Mouse (Mus musculus) lung, embryonic 16.5 days (tissue): Measurements from ENCODE around the gene Znrf1. TPM values are rescaled to one million over a fixed set of nuclear protein-coding genes. Genes with fewer than 3 reads are reported as not detected.

ENCODE experiments used
- ATAC-seq: fragments of 200-750 bp; cut with Nextera tagmentation; 2 replicates; pipeline ENCODE4 v1.8.0; 2017; ENCODE audit warnings: low read depth, mild to moderate bottlenecking, moderate library complexity
- H3K27ac ChIP-seq: fragments of 300-500 bp; sonication (generic); 2 replicates; pipeline ENCODE4 v1.5.1; 2014; ENCODE audit warnings: mild to moderate bottlenecking, control low read depth, low read length
- H3K27me3 ChIP-seq: fragments of 300-500 bp; sonication (generic); 2 replicates; pipeline ENCODE4 v1.6.1; 2014; ENCODE audit warnings: low read depth, low read length, mixed read lengths; ENCODE audit not compliant: control insufficient read depth, insufficient read depth
- H3K36me3 ChIP-seq: fragments of 300-500 bp; sonication (generic); 2 replicates; pipeline ENCODE4 v1.6.1; 2014; ENCODE audit warnings: low read length; ENCODE audit not compliant: control insufficient read depth, insufficient read depth
- H3K4me1 ChIP-seq: fragments of 300-500 bp; sonication (generic); replicated peaks from 2 replicates; pipeline ENCODE4 v1.6.1; 2014; ENCODE audit warnings: low read length, mixed read lengths; ENCODE audit not compliant: control insufficient read depth, insufficient read depth
- H3K4me2 ChIP-seq: fragments of 300-500 bp; sonication (generic); 2 replicates; pipeline ENCODE4 v1.6.1; 2014; ENCODE audit warnings: low read depth, low read length, control low read depth
- H3K4me3 ChIP-seq: fragments of 300-500 bp; sonication (generic); 2 replicates; pipeline ENCODE4 v1.5.1; 2014; ENCODE audit warnings: mild to moderate bottlenecking, low read length, control low read depth
- H3K9ac ChIP-seq: fragments of 300-500 bp; sonication (generic); 2 replicates; pipeline ENCODE4 v1.6.1; 2014; ENCODE audit warnings: low read length, control low read depth
- H3K9me3 ChIP-seq: fragments of 300-500 bp; sonication (generic); 2 replicates; pipeline ENCODE4 v1.6.1; 2016; ENCODE audit warnings: low read length; ENCODE audit not compliant: control insufficient read depth
- WGBS: fragments of 180-500 bp; shearing (Covaris S2); extraction: QIAGEN DNeasy Blood & Tissue Kit; methylation state at CpG from one replicate; pipeline ENCODE4 v1.1.7; 2014; 5-methylcytosine and 5-hydroxymethylcytosine counted together
- polyA plus RNA-seq: library from polyadenylated mRNA; unstranded; fragments of >200 nt; fragmentation: Nextera tagmentation; extraction: Ambion mirVana; gene quantifications from 2 replicates; pipeline ENCODE4 v1.2.1, GENCODE M21; 2015

The Znrf1 gene
- polyA plus RNA-seq, 1 experiment from 2014 or later: 18.3 TPM

- Histone ChIP-seq H3K4me1 (no peaks in the 10 kb centered on the region), H3K27ac (no peak overlapping the region), H3K4me2 (no peak overlapping the region), H3K9me3 (no peaks in the 10 kb centered on the region), H3K27me3 (no peaks in the 10 kb centered on the region), H3K36me3 (no peaks in the 10 kb centered on the region), H3K4me3 (no peak overlapping the region), H3K9ac (no peak overlapping the region)
- 58% methylated on average over 6 of the region's 6 CpGs for WGBS
- no peak for ATAC-seq
These were observed 123.0 kb downstream of the Znrf1 start for GRCm38 (mm10) chr8:111658819-111659423.

GRCm38 (mm10) chr8:111662473-111662872 is 126.6 kb downstream of the Znrf1 start:
- H3K9ac ChIP-seq: no peak overlapping the region
- H3K27ac ChIP-seq: no peak overlapping the region
- 83% methylated on average over 3 of the region's 3 CpGs for WGBS
- no peaks in the 10 kb centered on the region for H3K27me3 ChIP-seq
- H3K4me1 ChIP-seq: no peaks in the 10 kb centered on the region
- ATAC-seq: peak; percentile 60; the same call in 1 of the 2 replicates
- H3K9me3 ChIP-seq: no peaks in the 10 kb centered on the region
- no peaks in the 10 kb centered on the region for H3K36me3 ChIP-seq
- H3K4me2 ChIP-seq: no peak overlapping the region
- H3K4me3 ChIP-seq: no peak overlapping the region

DNA sequence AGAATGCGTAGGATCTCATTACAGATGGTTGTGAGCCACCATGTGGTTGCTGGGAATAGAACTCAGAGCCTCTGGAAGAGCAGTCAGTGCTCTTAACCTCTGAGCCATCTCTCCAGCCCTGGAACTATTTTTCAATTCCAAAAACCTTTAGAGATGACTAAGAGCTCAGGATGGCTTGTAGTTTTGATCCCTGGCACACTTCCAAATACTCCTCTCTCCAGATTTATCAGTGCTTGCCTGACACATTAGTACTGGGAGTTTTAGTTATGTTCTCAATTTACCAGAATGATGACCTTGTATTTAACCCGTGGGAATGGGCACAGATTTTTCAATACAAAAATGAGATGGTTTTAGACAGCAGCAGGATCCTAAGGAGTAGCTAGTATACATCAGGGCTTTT is 130.9 kb downstream of the Znrf1 start:
- no peaks in the 10 kb centered on the region for H3K27me3 ChIP-seq
- peaks cover 24% of the 10 kb centered on the region for H3K36me3 ChIP-seq
- no peaks in the 10 kb centered on the region for H3K4me1 ChIP-seq
- WGBS: 77% methylated on average over 2 of the region's 2 CpGs
- no peaks in the 10 kb centered on the region for H3K9me3 ChIP-seq
- H3K9ac ChIP-seq: no peak overlapping the region
- no peak overlapping the region for H3K4me3 ChIP-seq
- H3K4me2 ChIP-seq: no peak overlapping the region
- no peak overlapping the region for H3K27ac ChIP-seq
- ATAC-seq: no peak

Other genes starting within 250 kb of the Znrf1 start
- gene Rfwd3, start 235.9 kb upstream of the Znrf1 start, polyA plus RNA-seq: 63.8 and 65.7 TPM in 2 replicates
- gene Mlkl, start 197.9 kb upstream of the Znrf1 start, polyA plus RNA-seq: 5.9 and 6.5 TPM in 2 replicates
- 0.11 and 0.13 TPM in 2 replicates for gene Fa2h, start 142.3 kb upstream of the Znrf1 start, polyA plus RNA-seq
- gene Wdr59, start 14.0 kb upstream of the Znrf1 start, polyA plus RNA-seq: 6.1 and 6.8 TPM in 2 replicates
- gene Ldhd, start 94.3 kb downstream of the Znrf1 start, polyA plus RNA-seq: 1.1 and 1.6 TPM in 2 replicates
- 19.8 and 19.9 TPM in 2 replicates for gene Zfp1, start 107.3 kb downstream of the Znrf1 start, polyA plus RNA-seq
- gene Ctrb1, start 154.9 kb downstream of the Znrf1 start, polyA plus RNA-seq: 1.2 TPM in 1 of 2 replicates, not detected in the other
- gene Bcar1, start 207.7 kb downstream of the Znrf1 start, polyA plus RNA-seq: 49.2 and 52.1 TPM in 2 replicates